Mouse (Mus musculus) heart, adult 18-20 months (tissue): Measurements from ENCODE around the gene Crtc3. TPM values are rescaled to one million over a fixed set of nuclear protein-coding genes. Genes with fewer than 3 reads are reported as not detected.

ENCODE experiments used
- DNase-seq, 2 experiments: peaks; one replicate each; pipeline ENCODE4 v3.0.0; 2021 to 2022; ENCODE audit warnings: mixed read lengths in 1 of 2
- total RNA-seq, 2 experiments: library from RNA; stranded (reverse); gene quantifications; 2 replicates each; pipeline ENCODE4 v1.2.3; 2021

The Crtc3 gene
- total RNA-seq, 2 experiments from 2014 or later: 10.3 to 11.8 TPM

- DNase-seq: no peak
These were observed 48.7 kb downstream of the Crtc3 start for GRCm38 (mm10) chr7:80639981-80640380.

GRCm38 (mm10) chr7:80638460-80638859 is 50.2 kb downstream of the Crtc3 start:
- no peak for DNase-seq

- DNase-seq: peak in 1 of 2 experiments; percentile 41
These were observed 51.5 kb downstream of the Crtc3 start for GRCm38 (mm10) chr7:80636953-80637800.

- no peak for DNase-seq
These were observed 52.3 kb downstream of the Crtc3 start for GRCm38 (mm10) chr7:80636288-80636952.

GRCm38 (mm10) chr7:80635866-80636265 is 52.8 kb downstream of the Crtc3 start:
- peak in 1 of 2 experiments; percentile 59 for DNase-seq

- no peak for DNase-seq
These were observed 53.9 kb downstream of the Crtc3 start for GRCm38 (mm10) chr7:80634741-80635140.

GRCm38 (mm10) chr7:80633635-80634034 is 55.0 kb downstream of the Crtc3 start:
- DNase-seq: no peak

- peak in 1 of 2 experiments; percentile 36 for DNase-seq
These were observed 56.7 kb downstream of the Crtc3 start for GRCm38 (mm10) chr7:80631993-80632392.

GRCm38 (mm10) chr7:80631405-80631804 is 57.3 kb downstream of the Crtc3 start:
- DNase-seq: no peak

- peak; percentile 62 to 65 for DNase-seq
These were observed 59.3 kb downstream of the Crtc3 start for GRCm38 (mm10) chr7:80629369-80629768.

GRCm38 (mm10) chr7:80628708-80629183 is 59.9 kb downstream of the Crtc3 start:
- DNase-seq: peak; percentile 74 to 80

GRCm38 (mm10) chr7:80626943-80627342 is 61.7 kb downstream of the Crtc3 start:
- DNase-seq: no peak

- DNase-seq: peak in 1 of 2 experiments; percentile 36
These were observed 62.8 kb downstream of the Crtc3 start for GRCm38 (mm10) chr7:80625841-80626240.

GRCm38 (mm10) chr7:80623276-80623675 is 65.4 kb downstream of the Crtc3 start:
- DNase-seq: no peak

GRCm38 (mm10) chr7:80616096-80616495 is 72.6 kb downstream of the Crtc3 start:
- no peak for DNase-seq

- no peak for DNase-seq
These were observed 74.6 kb downstream of the Crtc3 start for GRCm38 (mm10) chr7:80614042-80614441.

- DNase-seq: no peak
These were observed 76.4 kb downstream of the Crtc3 start for GRCm38 (mm10) chr7:80612191-80612787.

GRCm38 (mm10) chr7:80611646-80612045 is 77.0 kb downstream of the Crtc3 start:
- DNase-seq: peak in 1 of 2 experiments; percentile 30

- DNase-seq: no peak
These were observed 81.2 kb downstream of the Crtc3 start for GRCm38 (mm10) chr7:80607503-80607902.

GRCm38 (mm10) chr7:80606435-80606834 is 82.2 kb downstream of the Crtc3 start:
- DNase-seq: no peak

- DNase-seq: no peak
These were observed 83.1 kb downstream of the Crtc3 start for GRCm38 (mm10) chr7:80605557-80605930.

- peak; percentile 39 to 41 for DNase-seq
These were observed 83.6 kb downstream of the Crtc3 start for GRCm38 (mm10) chr7:80604908-80605556.
